8 mouse cellular contexts compared by ENCODE assay signal in genomic region chr11:117652907-117653306, GRCm38 (mm10). TPM values are rescaled to one million over a fixed set of nuclear protein-coding genes. Genes with fewer than 3 reads are reported as not detected.
A peak's percentile ranks its signal among the peaks of the same experiment; 100 is the strongest.
DNase-seq lines count a peak whose midpoint lies in the region; ATAC-seq and TF ChIP-seq lines count a peak whose summit lies in the region.

No protein-coding gene starts in this region.

- H3K27ac ChIP-seq in heart, embryonic 11.5 days (ENCODE audit: low read depth, low read length) = no peak overlapping the region
- no peak overlapping the region for H3K27ac ChIP-seq in lung, postnatal 0 days (ENCODE audit: low read length)
- H3K27ac ChIP-seq in limb, embryonic 14.5 days (replicated peaks; ENCODE audit: low read depth, low read length) = no peak overlapping the region
- no peak overlapping the region for H3K27ac ChIP-seq in stomach, embryonic 16.5 days (ENCODE audit: low read length)

- no peaks in the 10 kb centered on the region for H3K36me3 ChIP-seq in heart, embryonic 11.5 days (ENCODE audit: control insufficient read depth, insufficient read depth, low read length)
- no peaks in the 10 kb centered on the region for H3K36me3 ChIP-seq in lung, postnatal 0 days (ENCODE audit: insufficient read depth, low read length)
- no peaks in the 10 kb centered on the region for H3K36me3 ChIP-seq in limb, embryonic 14.5 days (ENCODE audit: control insufficient read depth, insufficient read depth, low read length)
- H3K36me3 ChIP-seq in stomach, embryonic 16.5 days (ENCODE audit: control insufficient read depth, insufficient read depth, low read length) = no peaks in the 10 kb centered on the region

- WGBS in heart, embryonic 11.5 days (ENCODE audit: insufficient replicate concordance) = 64% methylated on average over 3 of the region's 3 CpGs
- 79% methylated on average over 3 of the region's 3 CpGs for WGBS in lung, postnatal 0 days
- 69% methylated on average over 3 of the region's 3 CpGs for WGBS in limb, embryonic 14.5 days
- WGBS in stomach, embryonic 16.5 days = 44% methylated on average over 3 of the region's 3 CpGs

- no peak for TF ChIP-seq EP300 in lung, postnatal 0 days (IDR thresholded peaks at IDR 0.05)

- H3K4me3 ChIP-seq in heart, embryonic 11.5 days (ENCODE audit: low read depth, low read length) = no peak overlapping the region
- no peak overlapping the region for H3K4me3 ChIP-seq in lung, postnatal 0 days (ENCODE audit: low read depth, low read length)
- H3K4me3 ChIP-seq in limb, embryonic 14.5 days (replicated peaks; ENCODE audit: low read length) = peak overlapping the region; percentile 90; the same call in 1 of the 2 replicates
- H3K4me3 ChIP-seq in stomach, embryonic 16.5 days (replicated peaks; ENCODE audit: low read length) = 0 out of 2 replicates have a peak overlapping the region, but pooled peaks have one; percentile 82

- ATAC-seq in heart, embryonic 11.5 days (replicated peaks; ENCODE audit: insufficient number of reproducible peaks, low FRiP score, low TSS enrichment) = no peak
- ATAC-seq in lung, postnatal 0 days = no peak
- no peak for ATAC-seq in limb, embryonic 14.5 days (ENCODE audit: low FRiP score, low read depth)
- no peak for ATAC-seq in stomach, embryonic 16.5 days (ENCODE audit: insufficient read depth, low FRiP score)
- no peak for ATAC-seq in inflammation-experienced regulatory T-cells, adult 6 months

- no peaks in the 10 kb centered on the region for H3K9me3 ChIP-seq in heart, embryonic 11.5 days (replicated peaks; ENCODE audit: control insufficient read depth, low read length)
- H3K9me3 ChIP-seq in lung, postnatal 0 days (ENCODE audit: low read length) = no peaks in the 10 kb centered on the region
- H3K9me3 ChIP-seq in limb, embryonic 14.5 days (ENCODE audit: control insufficient read depth, low read length) = no peaks in the 10 kb centered on the region
- H3K9me3 ChIP-seq in stomach, embryonic 16.5 days (replicated peaks; ENCODE audit: control insufficient read depth, low read length) = no peaks in the 10 kb centered on the region

- peak overlapping the region; percentile 95; the same call in 1 of the 2 replicates for H3K4me2 ChIP-seq in heart, embryonic 11.5 days
- H3K4me2 ChIP-seq in lung, postnatal 0 days (replicated peaks; ENCODE audit: low read depth, low read length) = 0 out of 2 replicates have a peak overlapping the region, but pooled peaks have one; percentile 97
- H3K4me2 ChIP-seq in limb, embryonic 14.5 days (replicated peaks; ENCODE audit: low read depth, low read length, severe bottlenecking) = peak overlapping the region; percentile 53; the same call in 1 of the 2 replicates
- H3K4me2 ChIP-seq in stomach, embryonic 16.5 days (ENCODE audit: low read depth, low read length) = peak overlapping the region; percentile 92; the same call in 1 of the 2 replicates

- no peak for DNase-seq in heart, postnatal 25 days (ENCODE audit: low spot score)
- no peak for DNase-seq in lung, postnatal 0 days (ENCODE audit: low spot score)
- DNase-seq in lung, postnatal 36 days = no peak
- DNase-seq in limb, embryonic 14.5 days (ENCODE audit: low spot score) = no peak
- DNase-seq in frontal cortex, postnatal 25 days (ENCODE audit: low spot score in 2 of 2) = no peak

- TF ChIP-seq CTCF in lung, postnatal 0 days (IDR thresholded peaks at IDR 0.05) = no peak

- H3K27me3 ChIP-seq in heart, embryonic 11.5 days (ENCODE audit: control insufficient read depth, insufficient read depth, low read length) = 0 out of 2 replicates have a peak, but pooled peaks cover 10% of the 10 kb centered on the region
- no peaks in the 10 kb centered on the region for H3K27me3 ChIP-seq in lung, postnatal 0 days (replicated peaks; ENCODE audit: insufficient read depth, low read length)
- no peaks in the 10 kb centered on the region for H3K27me3 ChIP-seq in limb, embryonic 14.5 days (ENCODE audit: control insufficient read depth, insufficient read depth, low read length)
- H3K27me3 ChIP-seq in stomach, embryonic 16.5 days (ENCODE audit: control insufficient read depth, insufficient read depth, low read length) = no peaks in the 10 kb centered on the region

- no peak overlapping the region for H3K9ac ChIP-seq in heart, embryonic 11.5 days (ENCODE audit: low read depth, low read length)
- no peak overlapping the region for H3K9ac ChIP-seq in lung, postnatal 0 days (replicated peaks; ENCODE audit: low read depth)
- H3K9ac ChIP-seq in limb, embryonic 14.5 days (ENCODE audit: low read depth, low read length, severe bottlenecking) = no peak overlapping the region
- H3K9ac ChIP-seq in stomach, embryonic 16.5 days (ENCODE audit: low read length) = no peak overlapping the region

- peaks cover 11% of the 10 kb centered on the region for H3K4me1 ChIP-seq in heart, embryonic 11.5 days (ENCODE audit: control insufficient read depth, insufficient read depth, low read length)
- peaks cover 8% of the 10 kb centered on the region; the same call in 1 of the 2 replicates for H3K4me1 ChIP-seq in lung, postnatal 0 days (ENCODE audit: insufficient read depth, low read depth, low read length)
- peaks cover 22% of the 10 kb centered on the region for H3K4me1 ChIP-seq in limb, embryonic 14.5 days (ENCODE audit: control insufficient read depth, insufficient read depth, low read length)
- H3K4me1 ChIP-seq in stomach, embryonic 16.5 days (ENCODE audit: control insufficient read depth, insufficient read depth, low read length) = peaks cover 12% of the 10 kb centered on the region

- no peak for TF ChIP-seq POLR2A in limb, embryonic 14.5 days (IDR thresholded peaks at IDR 0.05; ENCODE audit: borderline replicate concordance, extremely low read depth, insufficient read depth, insufficient read length)

- intact Hi-C loops in heart, postnatal 25 days (cut with DNase I) = loop anchor here (2.0 kb wide), 1 partner anchor 54 kb away; no protein-coding TSS in a partner anchor

RNA-seq across cellular contexts. Expression of gene Tnrc6c, which starts 1.2 kb away (rescaled TPM):
- polyA plus RNA-seq in heart, embryonic 11.5 days (2014; fragmentation: Nextera tagmentation; extraction: Ambion mirVana) = 7.0 and 8.1 TPM in 2 replicates
- 10 to 100 TPM; 25.7 to 33.4 TPM for total RNA-seq in heart, postnatal 25 days (2021)
- polyA plus RNA-seq in lung, postnatal 0 days (2015; fragmentation: Nextera tagmentation; extraction: Ambion mirVana) = 8.9 and 9.8 TPM in 2 replicates
- polyA plus RNA-seq in limb, embryonic 14.5 days (2012; rRNA removed) = 34.7 and 43.7 TPM in 2 replicates
- polyA plus RNA-seq in limb, embryonic 14.5 days (2014; fragmentation: Nextera tagmentation; extraction: Ambion mirVana) = 18.1 and 21.1 TPM in 2 replicates
- polyA plus RNA-seq in stomach, embryonic 16.5 days (2015; fragmentation: Nextera tagmentation; extraction: Ambion mirVana) = 10.2 and 10.5 TPM in 2 replicates
- 10 to 100 TPM; 10.8 to 19.2 (median 17.4) TPM for polyA plus RNA-seq in inflammation-experienced regulatory T-cells, adult 6 months (2017; shearing (Covaris generic))

Comparison
In these comparisons a context has a peak if more than half of its experiments do, and no peak if none do; other contexts are left out.
1. H3K4me3 ChIP-seq: peak in limb, embryonic 14.5 days (single experiment) and stomach, embryonic 16.5 days (single experiment); none in heart, embryonic 11.5 days (single experiment) and lung, postnatal 0 days (single experiment).
2. Peak in every context shown above with its lines, with median percentiles within 50 percentile points of each other: H3K4me2 ChIP-seq.